Mouse (Mus musculus): ENCODE measurements at regions not wholly inside any gene's neighbourhood (a gene's known extent, or its start where the extent isn't known, plus 50 kb on each side); places are given as distances from the start of the nearest gene placed in this dataset.
A peak's percentile ranks its signal among the peaks of the same experiment; 100 is the strongest.

GRCm38 (mm10) chr10:44638678-44639077, 110.4 kb upstream of the Prdm1 start:
- Histone ChIP-seq H3K27ac (ENCODE audit: control insufficient read depth, low read depth, low read length) (no peak overlapping the region), H3K4me1 (ENCODE audit: control insufficient read depth in 1 of 2, insufficient read depth in 2 of 2, low read length in 2 of 2) (peaks cover 12 to 33% of the 10 kb centered on the region in 2 experiments)
- TF ChIP-seq ELF1 (IDR thresholded peaks at IDR 0.05; ENCODE audit: low read depth, low read length) (no peak), MEF2A (IDR thresholded peaks at IDR 0.05; ENCODE audit: extremely low read depth, insufficient replicate concordance, low read depth, low read length, poor library complexity, severe bottlenecking) (no peak), GABPA (IDR thresholded peaks at IDR 0.05; ENCODE audit: low read depth, low read length) (no peak)

GRCm38 (mm10) chr10:44636786-44637185, 108.5 kb upstream of the Prdm1 start:
- H3K27ac ChIP-seq (ENCODE audit: control insufficient read depth, low read depth, low read length), result peak overlapping the region; percentile 79

More at GRCm38 (mm10) chr10:44638678-44639077, 110.4 kb upstream of the Prdm1 start:
- Histone ChIP-seq H3K36me3 (ENCODE audit: control insufficient read depth in 1 of 2, insufficient read depth in 2 of 2, low read length in 2 of 2) (peaks cover 0 to 42% of the 10 kb centered on the region in 2 experiments; a peak in 2 of 4 replicates), H3K9me3 (replicated peaks; ENCODE audit: insufficient read depth, low read length) (no peaks in the 10 kb centered on the region), H3K27me3 (ENCODE audit: control insufficient read depth in 1 of 2, insufficient read depth in 2 of 2, low read length in 2 of 2) (no peaks in the 10 kb centered on the region), H3K9ac (ENCODE audit: control insufficient read depth, low read depth, low read length, poor library complexity, severe bottlenecking) (no peak overlapping the region), H3K4me3 (ENCODE audit: control insufficient read depth in 1 of 2, insufficient read depth in 1 of 2, low read depth in 2 of 2, low read length in 2 of 2) (no peak overlapping the region), H3K79me2 (ENCODE audit: control insufficient read depth, insufficient read depth, low read length, poor library complexity) (no peaks in the 10 kb centered on the region)
- DNase-seq (ENCODE audit: low read depth, low spot score), result no peak

GRCm38 (mm10) chr10:44636061-44636460, 107.8 kb upstream of the Prdm1 start:
- Histone ChIP-seq H3K27ac (ENCODE audit: control insufficient read depth, low read depth, low read length) (peak overlapping the region; percentile 6; the same call in 1 of the 2 replicates), H3K27me3 (ENCODE audit: control insufficient read depth in 1 of 2, insufficient read depth in 2 of 2, low read length in 2 of 2) (no peaks in the 10 kb centered on the region), H3K4me1 (ENCODE audit: control insufficient read depth in 1 of 2, insufficient read depth in 2 of 2, low read length in 2 of 2) (peaks cover 12 to 33% of the 10 kb centered on the region in 2 experiments), H3K4me3 (ENCODE audit: control insufficient read depth in 1 of 2, insufficient read depth in 1 of 2, low read depth in 2 of 2, low read length in 2 of 2) (no peak overlapping the region), H3K9ac (ENCODE audit: control insufficient read depth, low read depth, low read length, poor library complexity, severe bottlenecking) (no peak overlapping the region), H3K79me2 (ENCODE audit: control insufficient read depth, insufficient read depth, low read length, poor library complexity) (no peaks in the 10 kb centered on the region), H3K36me3 (ENCODE audit: control insufficient read depth in 1 of 2, insufficient read depth in 2 of 2, low read length in 2 of 2) (peaks cover 0 to 43% of the 10 kb centered on the region in 2 experiments; a peak in 2 of 4 replicates), H3K9me3 (replicated peaks; ENCODE audit: insufficient read depth, low read length) (no peaks in the 10 kb centered on the region)
- TF ChIP-seq MYC (IDR thresholded peaks at IDR 0.05; ENCODE audit: low read depth, low read length) (no peak), MAZ (IDR thresholded peaks at IDR 0.05; ENCODE audit: low read depth, low read length) (no peak), NELFE (IDR thresholded peaks at IDR 0.05; ENCODE audit: low read depth, low read length) (no peak), USF2 (IDR thresholded peaks at IDR 0.05; ENCODE audit: borderline replicate concordance in 1 of 2, insufficient read depth in 1 of 2, low read depth in 1 of 2, low read length in 2 of 2) (no peak), JUND (IDR thresholded peaks at IDR 0.05; ENCODE audit: low read depth, low read length) (no peak), TBP (IDR thresholded peaks at IDR 0.05; ENCODE audit: low read depth, low read length) (no peak), TCF12 (IDR thresholded peaks at IDR 0.05; ENCODE audit: low read depth, low read length) (no peak), ZMIZ1 (IDR thresholded peaks at IDR 0.05; ENCODE audit: low read depth, low read length) (no peak), EP300 (IDR thresholded peaks at IDR 0.05; ENCODE audit: low read depth in 1 of 2, low read length in 2 of 2) (no peak), KAT2A (conservative IDR thresholded peaks at IDR 0.05; ENCODE audit: low read depth, low read length) (no peak), ELF1 (IDR thresholded peaks at IDR 0.05; ENCODE audit: low read depth, low read length) (no peak), MEF2A (IDR thresholded peaks at IDR 0.05; ENCODE audit: extremely low read depth, insufficient replicate concordance, low read depth, low read length, poor library complexity, severe bottlenecking) (no peak)
- DNase-seq (ENCODE audit: low read depth, low spot score), result no peak

More at GRCm38 (mm10) chr10:44636786-44637185, 108.5 kb upstream of the Prdm1 start:
- H3K9ac ChIP-seq (ENCODE audit: control insufficient read depth, low read depth, low read length, poor library complexity, severe bottlenecking), result 0 out of 2 replicates have a peak overlapping the region, but pooled peaks have one; percentile 3
- H3K79me2 ChIP-seq (ENCODE audit: control insufficient read depth, insufficient read depth, low read length, poor library complexity), result no peaks in the 10 kb centered on the region
- TF ChIP-seq TAL1 (IDR thresholded peaks at IDR 0.05; ENCODE audit: low read length) (peak; percentile 89), POLR2AphosphoS2 (IDR thresholded peaks at IDR 0.05; ENCODE audit: low read length) (no peak), RCOR1 (IDR thresholded peaks at IDR 0.05; ENCODE audit: low read depth, low read length) (peak; percentile 71; the same call in 1 of the 2 replicates), ZMIZ1 (IDR thresholded peaks at IDR 0.05; ENCODE audit: low read depth, low read length) (0 out of 2 replicates have a peak, but pooled peaks have one; percentile 47), CHD2 (IDR thresholded peaks at IDR 0.05; ENCODE audit: low read length) (peak; percentile 14; the same call in 1 of the 2 replicates), SIN3A (IDR thresholded peaks at IDR 0.05; ENCODE audit: low read length) (peak; percentile 60; the same call in 1 of the 2 replicates), TBP (IDR thresholded peaks at IDR 0.05; ENCODE audit: low read depth, low read length) (no peak), USF1 (IDR thresholded peaks at IDR 0.05; ENCODE audit: low read depth, low read length) (no peak), GATA1 (IDR thresholded peaks at IDR 0.05; ENCODE audit: low read depth, low read length) (peak; percentile 97), CTCF (IDR thresholded peaks at IDR 0.05 in 2 of 3, conservative IDR thresholded peaks at IDR 0.05 in 1 of 3; ENCODE audit: control insufficient read depth in 1 of 3, insufficient read depth in 1 of 3, low read depth in 2 of 3, low read length in 3 of 3, poor library complexity in 1 of 3, severe bottlenecking in 1 of 3) (no peak), MAFK (IDR thresholded peaks at IDR 0.05; ENCODE audit: borderline replicate concordance, low read depth, low read length) (peak; percentile 19; the same call in 1 of the 2 replicates), MYB (IDR thresholded peaks at IDR 0.05; ENCODE audit: low read depth, low read length) (peak; percentile 83), TCF12 (IDR thresholded peaks at IDR 0.05; ENCODE audit: low read depth, low read length) (peak; percentile 96), ETS1 (IDR thresholded peaks at IDR 0.05; ENCODE audit: low read depth, low read length) (peak; percentile 69), HCFC1 (IDR thresholded peaks at IDR 0.05; ENCODE audit: low read depth, low read length) (no peak; the same call in 1 of the 2 replicates), BHLHE40 (IDR thresholded peaks at IDR 0.05; ENCODE audit: borderline replicate concordance, low read depth, low read length) (peak; percentile 32; the same call in 1 of the 2 replicates), POLR2A (IDR thresholded peaks at IDR 0.05; ENCODE audit: control insufficient read depth in 1 of 2, insufficient read depth in 1 of 2, low read depth in 1 of 2, low read length in 2 of 2, poor library complexity in 1 of 2) (no peak), EP300 (IDR thresholded peaks at IDR 0.05; ENCODE audit: low read depth in 1 of 2, low read length in 2 of 2) (peak; percentile 97 to 98)
- DNase-seq (ENCODE audit: low read depth, low spot score), result peak; percentile 83
- no peak overlapping the region for H3K4me3 ChIP-seq (ENCODE audit: control insufficient read depth in 1 of 2, insufficient read depth in 1 of 2, low read depth in 2 of 2, low read length in 2 of 2)
- H3K36me3 ChIP-seq (ENCODE audit: control insufficient read depth in 1 of 2, insufficient read depth in 2 of 2, low read length in 2 of 2), result peaks cover 0 to 43% of the 10 kb centered on the region in 2 experiments; a peak in 2 of 4 replicates
- H3K27me3 ChIP-seq (ENCODE audit: control insufficient read depth in 1 of 2, insufficient read depth in 2 of 2, low read length in 2 of 2), result no peaks in the 10 kb centered on the region
- peaks cover 12 to 33% of the 10 kb centered on the region in 2 experiments for H3K4me1 ChIP-seq (ENCODE audit: control insufficient read depth in 1 of 2, insufficient read depth in 2 of 2, low read length in 2 of 2)
- no peaks in the 10 kb centered on the region for H3K9me3 ChIP-seq (replicated peaks; ENCODE audit: insufficient read depth, low read length)

All from MEL (cell line).